Mouse (Mus musculus) C2C12 (cell line): ENCODE data around the gene Abhd2.

ENCODE experiments used
- CTCF ChIP-seq: IDR thresholded peaks from one replicate; pipeline ENCODE4 v1.5.1; 2011; ENCODE audit not compliant: control insufficient read depth, insufficient read depth, insufficient read length
- USF1 ChIP-seq: IDR thresholded peaks from one replicate; pipeline ENCODE4 v1.6.1; 2011; ENCODE audit warnings: low read depth, mild to moderate bottlenecking, control low read depth, moderate library complexity

- TF ChIP-seq CTCF (no peak), USF1 (no peak)
These were observed 58.2 kb downstream of the Abhd2 start for GRCm38 (mm10) chr7:79331197-79331596.
